Mouse (Mus musculus): ENCODE measurements around the gene Lrpprc. TPM values are rescaled to one million over a fixed set of nuclear protein-coding genes. Genes with fewer than 3 reads are reported as not detected.
"Not testable (repeated sequence)": the region's sequence is repeated elsewhere in the genome, so short reads cannot be mapped to it uniquely, and the experiment has no call there.

Gene Lrpprc
- 83.9 and 86.6 TPM in 2 replicates for total RNA-seq (2017)

- ATAC-seq (replicated peaks; ENCODE audit: low read depth, poor library complexity, severe bottlenecking) = peak; percentile 96
Observed at GRCm38 (mm10) chr17:84790447-84791098, at the start of gene Lrpprc. Gene Lrpprc (minus strand): TSS chr17:84790789.

GRCm38 (mm10) chr17:84837780-84838179 lies 47.2 kb upstream of the Lrpprc start:
- peak; percentile 97 for ATAC-seq (replicated peaks; ENCODE audit: low read depth, poor library complexity, severe bottlenecking)

- no peak for ATAC-seq (replicated peaks; ENCODE audit: low read depth, poor library complexity, severe bottlenecking)
Observed at GRCm38 (mm10) chr17:84835249-84835648, 44.7 kb upstream of the Lrpprc start.

- ATAC-seq (replicated peaks; ENCODE audit: low read depth, poor library complexity, severe bottlenecking) = no peak
Observed at GRCm38 (mm10) chr17:84832346-84832745, 41.8 kb upstream of the Lrpprc start.

GRCm38 (mm10) chr17:84828301-84828700 lies 37.7 kb upstream of the Lrpprc start:
- ATAC-seq (replicated peaks; ENCODE audit: low read depth, poor library complexity, severe bottlenecking) = no peak

- peak; percentile 69 for ATAC-seq (replicated peaks; ENCODE audit: low read depth, poor library complexity, severe bottlenecking)
Observed at GRCm38 (mm10) chr17:84820603-84821002, 30.0 kb upstream of the Lrpprc start.

GRCm38 (mm10) chr17:84818390-84818789 lies 27.8 kb upstream of the Lrpprc start:
- no peak for ATAC-seq (replicated peaks; ENCODE audit: low read depth, poor library complexity, severe bottlenecking)

GRCm38 (mm10) chr17:84816014-84816461 lies 25.4 kb upstream of the Lrpprc start:
- ATAC-seq (replicated peaks; ENCODE audit: low read depth, poor library complexity, severe bottlenecking) = no peak

- ATAC-seq (replicated peaks; ENCODE audit: low read depth, poor library complexity, severe bottlenecking) = no peak
Observed at GRCm38 (mm10) chr17:84814905-84815304, 24.3 kb upstream of the Lrpprc start.

- not testable (repeated sequence) for ATAC-seq (replicated peaks; ENCODE audit: low read depth, poor library complexity, severe bottlenecking)
Observed at GRCm38 (mm10) chr17:84814192-84814591, 23.6 kb upstream of the Lrpprc start.

- no peak for ATAC-seq (replicated peaks; ENCODE audit: low read depth, poor library complexity, severe bottlenecking)
Observed at GRCm38 (mm10) chr17:84792006-84792405, 1.4 kb upstream of the Lrpprc start.

- ATAC-seq (replicated peaks; ENCODE audit: low read depth, poor library complexity, severe bottlenecking) = peak; percentile 6; the same call in 1 of the 2 replicates
Observed at GRCm38 (mm10) chr17:84791156-84791555, 567 bp upstream of the Lrpprc start.

- ATAC-seq (replicated peaks; ENCODE audit: low read depth, poor library complexity, severe bottlenecking) = no peak; the same call in 1 of the 2 replicates
Observed at GRCm38 (mm10) chr17:84790043-84790442, 546 bp downstream of the Lrpprc start.

- ATAC-seq (replicated peaks; ENCODE audit: low read depth, poor library complexity, severe bottlenecking) = no peak
Observed at GRCm38 (mm10) chr17:84788376-84789125, 2.0 kb downstream of the Lrpprc start.

GRCm38 (mm10) chr17:84787477-84787876 lies 3.1 kb downstream of the Lrpprc start:
- no peak for ATAC-seq (replicated peaks; ENCODE audit: low read depth, poor library complexity, severe bottlenecking)

- ATAC-seq (replicated peaks; ENCODE audit: low read depth, poor library complexity, severe bottlenecking) = no peak
Observed at GRCm38 (mm10) chr17:84786911-84787310, 3.7 kb downstream of the Lrpprc start.

GRCm38 (mm10) chr17:84785176-84785575 lies 5.4 kb downstream of the Lrpprc start:
- ATAC-seq (replicated peaks; ENCODE audit: low read depth, poor library complexity, severe bottlenecking) = no peak

- ATAC-seq (replicated peaks; ENCODE audit: low read depth, poor library complexity, severe bottlenecking) = no peak
Observed at GRCm38 (mm10) chr17:84783491-84783890, 7.1 kb downstream of the Lrpprc start.

- ATAC-seq (replicated peaks; ENCODE audit: low read depth, poor library complexity, severe bottlenecking) = no peak
Observed at GRCm38 (mm10) chr17:84780321-84780720, 10.3 kb downstream of the Lrpprc start.

GRCm38 (mm10) chr17:84778477-84778978 lies 12.1 kb downstream of the Lrpprc start:
- ATAC-seq (replicated peaks; ENCODE audit: low read depth, poor library complexity, severe bottlenecking) = no peak

GRCm38 (mm10) chr17:84776362-84777000 lies 14.1 kb downstream of the Lrpprc start:
- peak; percentile 99 for ATAC-seq (replicated peaks; ENCODE audit: low read depth, poor library complexity, severe bottlenecking)
